12 mouse cellular contexts compared by ENCODE assay signal in the genomic region with DNA sequence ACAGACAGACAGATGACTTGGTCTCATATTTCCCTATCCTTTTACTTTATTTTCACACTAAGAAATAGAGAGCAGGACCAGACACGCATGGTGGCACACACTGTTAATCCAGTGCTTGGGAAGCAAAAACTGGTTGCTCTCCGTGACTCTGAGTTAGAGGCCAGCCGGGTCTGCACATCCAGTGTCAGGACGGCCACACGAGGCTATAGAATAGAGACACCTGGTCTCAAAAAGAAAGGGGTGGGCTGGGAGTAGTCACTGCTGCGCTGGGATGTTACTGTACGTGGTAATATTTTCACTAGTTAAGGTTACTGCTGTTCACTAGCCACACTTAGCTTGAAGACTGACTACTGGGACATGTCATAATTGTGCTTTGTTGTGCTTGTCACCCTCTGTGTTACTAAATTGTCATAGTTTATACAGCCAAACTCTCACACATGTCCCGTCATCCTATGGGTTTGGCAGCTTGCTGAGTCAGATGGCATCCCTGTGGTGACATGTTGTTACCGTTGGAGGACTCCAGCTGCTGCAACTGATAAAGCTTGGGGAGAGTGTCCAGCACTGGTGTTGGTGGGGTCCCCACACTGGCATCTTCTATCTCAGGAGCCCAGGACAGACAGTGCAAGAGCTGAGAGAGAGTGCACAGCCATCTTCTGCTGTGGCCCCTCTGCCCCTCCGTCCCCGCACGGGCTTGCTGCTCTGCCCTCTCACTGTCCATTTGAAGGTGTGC. TPM values are rescaled to one million over a fixed set of nuclear protein-coding genes. Genes with fewer than 3 reads are reported as not detected.
DNase-seq lines count a peak whose midpoint lies in the region; ATAC-seq lines count a peak whose summit lies in the region.
"Had no signal": no experiment of that assay in that cellular context is flagged by ENCODE, and none has a peak within 500 bp of the region (broad histone marks: within the 10 kb centered on the region; RNA-seq: fewer than 3 reads in every experiment).

No protein-coding gene starts in this region.

- no peaks in the 10 kb centered on the region for H3K4me1 ChIP-seq in hindbrain, embryonic 12.5 days
- no peaks in the 10 kb centered on the region for H3K4me1 ChIP-seq in hindbrain, embryonic 13.5 days (replicated peaks)
- H3K4me1 ChIP-seq: embryonic facial prominence, embryonic 12.5 days; hindbrain, embryonic 10.5 days had no signal

- H3K9ac ChIP-seq in hindbrain, embryonic 12.5 days, result no peak overlapping the region
- no peak overlapping the region for H3K9ac ChIP-seq in hindbrain, embryonic 13.5 days
- H3K9ac ChIP-seq: embryonic facial prominence, embryonic 12.5 days had no signal

- DNase-seq in MEL-GATA-1-ER (ENCODE audit: extremely low read depth, low read depth) (peak; percentile 75), liver (peak; percentile 92)
- DNase-seq in spleen, postnatal 14 days (ENCODE audit: low spot score in 2 of 2), result peak; percentile 50 to 62
- DNase-seq in frontal cortex, adult 2 months (ENCODE audit: extremely low spot score in 1 of 2, low spot score in 1 of 2), result no peak
- DNase-seq in left cerebral cortex, postnatal 25 days (ENCODE audit: low spot score in 2 of 2), result no peak
- DNase-seq in urinary bladder, postnatal 25 days (ENCODE audit: low spot score), result no peak
- DNase-seq: cerebellum, adult 18-20 months had no signal

- peak overlapping the region; percentile 4; the same call in 1 of the 2 replicates for H3K27ac ChIP-seq in hindbrain, embryonic 12.5 days
- H3K27ac ChIP-seq in hindbrain, embryonic 13.5 days, result no peak overlapping the region
- H3K27ac ChIP-seq: embryonic facial prominence, embryonic 12.5 days; hindbrain, embryonic 10.5 days had no signal

- H3K4me2 ChIP-seq in hindbrain, embryonic 12.5 days (replicated peaks), result no peak overlapping the region
- H3K4me2 ChIP-seq in hindbrain, embryonic 13.5 days, result no peak overlapping the region
- H3K4me2 ChIP-seq: embryonic facial prominence, embryonic 12.5 days had no signal

- peaks cover 48% of the 10 kb centered on the region for H3K36me3 ChIP-seq in hindbrain, embryonic 12.5 days
- H3K36me3 ChIP-seq in hindbrain, embryonic 13.5 days, result peaks cover 66% of the 10 kb centered on the region

- H3K4me3 ChIP-seq in hindbrain, embryonic 12.5 days, result no peak overlapping the region
- no peak overlapping the region for H3K4me3 ChIP-seq in hindbrain, embryonic 13.5 days
- H3K4me3 ChIP-seq: embryonic facial prominence, embryonic 12.5 days; hindbrain, embryonic 10.5 days had no signal

- intact Hi-C loops in left cerebral cortex, postnatal 25 days (cut with DNase I), result no loop called here

- WGBS in hindbrain, embryonic 12.5 days, result 89% methylated on average over 12 of the region's 12 CpGs
- WGBS in hindbrain, embryonic 13.5 days, result 85% methylated on average over 12 of the region's 12 CpGs

- H3K9me3 ChIP-seq in hindbrain, embryonic 12.5 days (replicated peaks), result no peaks in the 10 kb centered on the region
- H3K9me3 ChIP-seq in hindbrain, embryonic 13.5 days, result no peaks in the 10 kb centered on the region
- H3K9me3 ChIP-seq: embryonic facial prominence, embryonic 12.5 days; hindbrain, embryonic 10.5 days had no signal

- no peaks in the 10 kb centered on the region for H3K27me3 ChIP-seq in hindbrain, embryonic 12.5 days
- H3K27me3 ChIP-seq in hindbrain, embryonic 13.5 days, result no peaks in the 10 kb centered on the region
- H3K27me3 ChIP-seq: embryonic facial prominence, embryonic 12.5 days had no signal

- no peak for ATAC-seq in hindbrain, embryonic 12.5 days (ENCODE audit: low FRiP score)
- ATAC-seq in hindbrain, embryonic 13.5 days (ENCODE audit: low FRiP score), result no peak
- ATAC-seq: activated CD4-positive, CD25-positive, alpha-beta regulatory T cell, adult 4 months had no signal

RNA-seq across cellular contexts. Expression of gene Lpin2, which starts 53.0 kb away (rescaled TPM):
- 42.8 and 43.1 TPM in 2 replicates for polyA plus RNA-seq in hindbrain, embryonic 12.5 days (2016; fragmentation: Nextera tagmentation; extraction: Ambion mirVana)
- 40.6 and 41.8 TPM in 2 replicates for polyA plus RNA-seq in hindbrain, embryonic 13.5 days (2015; fragmentation: Nextera tagmentation; extraction: Ambion mirVana)
- 44.9 and 47.1 TPM in 2 replicates for polyA plus RNA-seq in frontal cortex, adult 2 months (2012; rRNA removed)
- total RNA-seq in left cerebral cortex, postnatal 25 days (2021), result 10 to 100 TPM; 81.0 to 85.1 TPM

Comparison
In these comparisons a context has a peak if more than half of its experiments do, and no peak if none do; other contexts are left out.
1. DNase-seq: peak in MEL-GATA-1-ER (single experiment), liver (single experiment) and spleen, postnatal 14 days (2 of 2); none in frontal cortex, adult 2 months (0 of 2), left cerebral cortex, postnatal 25 days (0 of 2) and urinary bladder, postnatal 25 days (single experiment).